14 mouse cellular contexts compared by ENCODE assay signal in the genomic region with DNA sequence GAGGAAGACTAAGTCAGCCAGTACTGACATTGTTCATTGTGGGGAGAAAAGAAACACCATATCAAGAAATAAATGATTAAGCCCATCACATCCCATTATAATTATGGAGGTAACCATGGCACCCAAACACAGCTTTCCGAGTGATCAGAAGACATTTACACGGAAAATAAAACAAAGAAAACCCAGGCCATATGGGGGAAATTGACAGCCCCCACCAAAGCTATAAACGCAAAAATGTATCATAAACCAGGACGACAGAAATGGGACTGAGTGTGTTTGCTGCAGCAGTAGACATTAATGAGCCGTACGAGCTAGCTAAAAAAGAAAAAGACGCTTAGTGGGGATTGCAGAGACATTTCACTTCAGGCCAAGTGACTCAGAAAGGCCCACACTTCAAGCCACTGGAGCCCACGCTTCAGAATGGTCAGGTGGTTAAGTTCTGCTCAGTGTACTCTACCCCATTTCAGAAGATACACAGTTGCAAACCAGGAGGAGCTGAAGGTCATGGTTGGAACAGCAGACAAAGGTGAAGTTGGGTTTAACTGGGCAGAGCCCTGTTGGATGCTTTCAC.
"Had no signal": no experiment of that assay in that cellular context is flagged by ENCODE, and none has a peak within 500 bp of the region (broad histone marks: within the 10 kb centered on the region; RNA-seq: fewer than 3 reads in every experiment).

No protein-coding gene starts in this region.

- DNase-seq: kidney, adult 11 months; kidney, adult 8-10 months; kidney, postnatal 10 days; kidney, postnatal 36 days; liver, embryonic 13.5 days; lung, adult 2 months; lung, postnatal 14 days; lung, postnatal 4 days; midbrain, embryonic 14.5 days; retina, postnatal 1 day; spleen, adult 18-20 months; thymus, adult 2 months; thymus, postnatal 14 days; thymus, postnatal 4 days had no signal
